Mouse (Mus musculus) hindbrain, embryonic 14.5 days (tissue): ENCODE data around the gene Efs. TPM values are rescaled to one million over a fixed set of nuclear protein-coding genes. Genes with fewer than 3 reads are reported as not detected.

Source experiments
- ATAC-seq: fragments of 200-750 bp; cut with Nextera tagmentation; 2 replicates; pipeline ENCODE4 v1.8.0; 2017; ENCODE audit warnings: moderate number of reproducible peaks, mild to moderate bottlenecking, moderate TSS enrichment, moderate library complexity; ENCODE audit not compliant: low FRiP score
- DNase-seq: peaks from one replicate; pipeline ENCODE4 v3.0.0-alpha.2; 2015; ENCODE audit warnings: low spot score
- H3K27ac ChIP-seq: fragments of 300-500 bp; sonication (generic); 2 replicates; pipeline ENCODE4 v1.5.1; 2014; ENCODE audit warnings: mild to moderate bottlenecking, moderate library complexity
- H3K27me3 ChIP-seq: fragments of 300-500 bp; sonication (generic); 2 replicates; pipeline ENCODE4 v1.6.1; 2014; ENCODE audit warnings: mild to moderate bottlenecking, low read length, mixed read lengths; ENCODE audit not compliant: control insufficient read depth, insufficient read depth
- H3K36me3 ChIP-seq: fragments of 300-500 bp; sonication (generic); replicated peaks from 2 replicates; pipeline ENCODE4 v1.6.1; 2014; ENCODE audit not compliant: control insufficient read depth, insufficient read depth
- H3K4me1 ChIP-seq: fragments of 300-500 bp; sonication (generic); replicated peaks from 2 replicates; pipeline ENCODE4 v1.6.1; 2014; ENCODE audit warnings: antibody characterized with exemption, low read length, mixed read lengths; ENCODE audit not compliant: control insufficient read depth, insufficient read depth
- H3K4me2 ChIP-seq: fragments of 300-500 bp; sonication (generic); replicated peaks from 2 replicates; pipeline ENCODE4 v1.6.1; 2014; ENCODE audit warnings: mild to moderate bottlenecking, moderate library complexity
- H3K4me3 ChIP-seq: fragments of 300-500 bp; sonication (generic); replicated peaks from 2 replicates; pipeline ENCODE4 v1.5.1; 2014; ENCODE audit warnings: mild to moderate bottlenecking, low read length
- H3K9ac ChIP-seq: fragments of 300-500 bp; sonication (generic); 2 replicates; pipeline ENCODE4 v1.6.1; 2014
- H3K9me3 ChIP-seq: fragments of 300-500 bp; sonication (generic); 2 replicates; pipeline ENCODE4 v1.6.1; 2016; ENCODE audit warnings: low read length; ENCODE audit not compliant: control insufficient read depth
- WGBS: fragments of 180-500 bp; shearing (Covaris S2); extraction: QIAGEN DNeasy Blood & Tissue Kit; methylation state at CpG from one replicate; pipeline ENCODE4 v1.1.7; 2014; 5-methylcytosine and 5-hydroxymethylcytosine counted together
- microRNA counts: library from miRNA; unstranded; fragments of <30 nt; microRNA quantifications from one replicate; lab custom pipeline; 2016
- microRNA-seq: library from miRNA; unstranded; fragments of <30 nt; microRNA quantifications from one replicate; pipeline ENCODE4, GENCODE M21; 2016
- polyA plus RNA-seq: library from polyadenylated mRNA; unstranded; fragments of >200 nt; fragmentation: Nextera tagmentation; extraction: Ambion mirVana; gene quantifications from 2 replicates; pipeline ENCODE4 v1.2.1, GENCODE M21; 2014

The Efs gene
- polyA plus RNA-seq, 1 experiment from 2014 or later, result 15.6 TPM

DNA sequence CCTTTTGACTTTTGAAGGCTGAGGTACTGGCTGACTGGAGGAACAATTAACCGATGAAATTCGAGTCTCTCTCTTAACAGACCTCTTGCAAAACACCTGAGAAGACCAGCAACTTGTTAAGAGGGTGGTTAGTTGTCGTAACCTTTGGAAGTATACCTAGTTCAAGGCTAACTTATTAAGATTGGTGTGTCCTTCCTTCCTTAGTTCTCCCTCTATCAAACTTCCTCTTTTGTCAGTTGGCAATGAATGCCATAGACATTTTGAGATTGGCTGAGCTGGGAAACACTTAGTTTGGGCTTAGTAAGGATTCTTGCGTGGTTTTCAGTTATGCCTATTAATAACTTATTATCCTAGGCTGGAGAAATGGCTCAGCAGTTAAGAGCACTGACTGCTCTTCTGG, 57.9 kb downstream of the Efs start:
- no peaks in the 10 kb centered on the region for H3K27me3 ChIP-seq
- no peak overlapping the region for H3K4me3 ChIP-seq
- 93% methylated on average over 4 of the region's 4 CpGs for WGBS
- no peak overlapping the region for H3K27ac ChIP-seq
- peaks cover 7% of the 10 kb centered on the region for H3K36me3 ChIP-seq
- no peak for ATAC-seq
- H3K9me3 ChIP-seq, result no peaks in the 10 kb centered on the region
- H3K4me1 ChIP-seq, result peaks cover 5% of the 10 kb centered on the region
- DNase-seq, result no peak
- no peak overlapping the region for H3K9ac ChIP-seq
- H3K4me2 ChIP-seq, result no peak overlapping the region

GRCm38 (mm10) chr14:54866936-54867335, 59.0 kb downstream of the Efs start:
- peaks cover 2% of the 10 kb centered on the region; the same call in 1 of the 2 replicates for H3K36me3 ChIP-seq
- DNase-seq (no peak), ATAC-seq (no peak)
- WGBS, result 63% methylated on average over 5 of the region's 5 CpGs
- no peak overlapping the region for H3K9ac ChIP-seq
- peaks cover 7% of the 10 kb centered on the region for H3K4me1 ChIP-seq
- H3K9me3 ChIP-seq, result no peaks in the 10 kb centered on the region
- H3K4me3 ChIP-seq, result no peak overlapping the region
- H3K27ac ChIP-seq, result no peak overlapping the region
- H3K27me3 ChIP-seq, result no peaks in the 10 kb centered on the region
- no peak overlapping the region for H3K4me2 ChIP-seq

MicroRNAs encoded within 50 kb of the gene (microRNA counts, 519-probe panel; counts per million panel counts)
- microRNA mmu-miR-208a (lab: Ali Mortazavi, UCI) (not detected), microRNA mmu-miR-208b (lab: Ali Mortazavi, UCI) (not detected)

Small RNAs within 50 kb of the gene (microRNA-seq; reads per million reads assigned to microRNA genes)
- 0.65 reads per million for gene Mir208a
- gene Mir208b, result 4.7 reads per million, percentile 21 among the genes with 10 or more reads in this experiment

Other genes with a start within 250 kb of the Efs start
- 67.1 and 71.2 TPM in 2 replicates for gene 1700123O20Rik, start 239.9 kb downstream of the Efs start, polyA plus RNA-seq
- 98.2 and 99.1 TPM in 2 replicates for gene Acin1, start 239.2 kb downstream of the Efs start, polyA plus RNA-seq
- gene Gm29776, start 227.3 kb downstream of the Efs start, polyA plus RNA-seq, result 0.21 and 0.29 TPM in 2 replicates
- not detected in 2 replicates for gene Cebpe, start 214.0 kb downstream of the Efs start, polyA plus RNA-seq
- gene Slc7a8, start 144.2 kb downstream of the Efs start, polyA plus RNA-seq, result 9.8 and 10.7 TPM in 2 replicates
- gene Rnf212b, start 112.0 kb downstream of the Efs start, polyA plus RNA-seq, result not detected in 2 replicates
- 10.7 and 10.8 TPM in 2 replicates for gene Homez, start 55.2 kb downstream of the Efs start, polyA plus RNA-seq
- gene Ppp1r3e, start 48.6 kb downstream of the Efs start, polyA plus RNA-seq, result 5.0 and 5.7 TPM in 2 replicates
- 5.2 and 5.3 TPM in 2 replicates for gene Bcl2l2, start 42.7 kb downstream of the Efs start, polyA plus RNA-seq
- not detected in 2 replicates for gene Gm20521, start 42.7 kb downstream of the Efs start, polyA plus RNA-seq
- gene Pabpn1, start 33.6 kb downstream of the Efs start, polyA plus RNA-seq, result 141 and 159 TPM in 2 replicates
- gene Slc22a17, start 13.0 kb downstream of the Efs start, polyA plus RNA-seq, result 136 and 142 TPM in 2 replicates
- 0.72 and 0.74 TPM in 2 replicates for gene Il25, start 6.6 kb upstream of the Efs start, polyA plus RNA-seq
- gene Cmtm5, start 10.1 kb upstream of the Efs start, polyA plus RNA-seq, result 11.3 and 11.4 TPM in 2 replicates
- 0.78 and 2.1 TPM in 2 replicates for gene Myh6, start 40.8 kb upstream of the Efs start, polyA plus RNA-seq
- not detected in 2 replicates for gene Gm17428, start 50.8 kb upstream of the Efs start, polyA plus RNA-seq
- 5.6 and 6.7 TPM in 2 replicates for gene Myh7, start 68.5 kb upstream of the Efs start, polyA plus RNA-seq
- gene Ngdn, start 89.3 kb upstream of the Efs start, polyA plus RNA-seq, result 42.6 and 43.1 TPM in 2 replicates
- gene Zfhx2, start 166.2 kb upstream of the Efs start, polyA plus RNA-seq, result 17.8 and 21.5 TPM in 2 replicates
- gene Thtpa, start 168.7 kb upstream of the Efs start, polyA plus RNA-seq, result 30.4 and 30.7 TPM in 2 replicates
- gene Ap1g2, start 180.5 kb upstream of the Efs start, polyA plus RNA-seq, result 6.3 and 8.6 TPM in 2 replicates
- 35.4 and 42.7 TPM in 2 replicates for gene Jph4, start 190.8 kb upstream of the Efs start, polyA plus RNA-seq